Mouse (Mus musculus) liver, embryonic 16.5 days (tissue): ENCODE measurements around the gene Plet1. TPM values are rescaled to one million over a fixed set of nuclear protein-coding genes. Genes with fewer than 3 reads are reported as not detected.
A peak's percentile ranks its signal among the peaks of the same experiment; 100 is the strongest.

Experiments used
- ATAC-seq: fragments of 200-750 bp; cut with Nextera tagmentation; 2 replicates; pipeline ENCODE4 v1.8.0; 2017; ENCODE audit warnings: low read depth, mild to moderate bottlenecking, moderate number of reproducible peaks, moderate library complexity
- H3K27ac ChIP-seq: fragments of 300-500 bp; sonication (generic); 2 replicates; pipeline ENCODE4 v1.5.1; 2014; ENCODE audit warnings: mild to moderate bottlenecking, low read length
- H3K27me3 ChIP-seq: fragments of 300-500 bp; sonication (generic); 2 replicates; pipeline ENCODE4 v1.6.1; 2014; ENCODE audit warnings: low read depth, low read length, mixed read lengths; ENCODE audit not compliant: control insufficient read depth, insufficient read depth
- H3K36me3 ChIP-seq: fragments of 300-500 bp; sonication (generic); 2 replicates; pipeline ENCODE4 v1.6.1; 2014; ENCODE audit warnings: mild to moderate bottlenecking; ENCODE audit not compliant: control insufficient read depth, insufficient read depth
- H3K4me1 ChIP-seq: fragments of 300-500 bp; sonication (generic); 2 replicates; pipeline ENCODE4 v1.6.1; 2014; ENCODE audit warnings: low read depth, low read length, mixed read lengths; ENCODE audit not compliant: control insufficient read depth
- H3K4me2 ChIP-seq: fragments of 300-500 bp; sonication (generic); 2 replicates; pipeline ENCODE4 v1.6.1; 2014; ENCODE audit warnings: low read depth, low read length, mixed read lengths
- H3K4me3 ChIP-seq: fragments of 300-500 bp; sonication (generic); 2 replicates; pipeline ENCODE4 v1.5.1; 2014; ENCODE audit warnings: low read depth, mild to moderate bottlenecking, low read length
- H3K9ac ChIP-seq: fragments of 300-500 bp; sonication (generic); 2 replicates; pipeline ENCODE4 v1.6.1; 2014; ENCODE audit warnings: low read depth, low read length
- H3K9me3 ChIP-seq: fragments of 300-500 bp; sonication (generic); replicated peaks from 2 replicates; pipeline ENCODE4 v1.6.1; 2016; ENCODE audit warnings: low read length; ENCODE audit not compliant: control insufficient read depth
- WGBS: fragments of 180-500 bp; shearing (Covaris S2); extraction: QIAGEN DNeasy Blood & Tissue Kit; methylation state at CpG from one replicate; pipeline ENCODE4 v1.1.7; 2014; ENCODE audit not compliant: insufficient replicate concordance; 5-methylcytosine and 5-hydroxymethylcytosine counted together
- polyA plus RNA-seq: library from polyadenylated mRNA; unstranded; fragments of >200 nt; fragmentation: Nextera tagmentation; extraction: Ambion mirVana; gene quantifications from 2 replicates; pipeline ENCODE4 v1.2.1, GENCODE M21; 2015

Plet1 gene
- polyA plus RNA-seq, 1 experiment from 2014 or later: 0.51 TPM

DNA sequence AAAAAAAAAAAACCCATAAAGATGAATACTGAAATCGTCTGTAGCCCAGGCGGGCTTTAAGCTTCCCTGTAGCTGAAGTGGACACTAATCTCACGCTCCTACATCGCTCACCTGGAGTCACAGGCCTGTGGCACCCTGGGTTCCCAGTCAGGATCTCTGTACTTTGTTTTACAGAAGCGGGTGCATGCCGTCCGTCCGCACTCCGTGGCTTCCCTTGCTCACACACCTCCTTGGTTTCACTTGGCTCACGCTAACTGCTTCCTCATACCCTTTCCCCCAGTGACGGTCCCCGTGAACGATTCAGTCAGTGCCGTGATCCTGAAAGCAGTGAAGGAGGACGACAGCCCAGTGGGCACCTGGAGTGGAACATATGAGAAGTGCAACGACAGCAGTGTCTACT is 4.5 kb downstream of the Plet1 start:
- Histone ChIP-seq H3K9ac (no peak overlapping the region), H3K4me3 (no peak overlapping the region), H3K27ac (no peak overlapping the region), H3K36me3 (no peaks in the 10 kb centered on the region), H3K4me1 (peaks cover 5% of the 10 kb centered on the region), H3K9me3 (no peaks in the 10 kb centered on the region), H3K27me3 (no peaks in the 10 kb centered on the region), H3K4me2 (peak overlapping the region; percentile 33; the same call in 1 of the 2 replicates)
- no peak for ATAC-seq
- 55% methylated on average over 16 of the region's 16 CpGs for WGBS

DNA sequence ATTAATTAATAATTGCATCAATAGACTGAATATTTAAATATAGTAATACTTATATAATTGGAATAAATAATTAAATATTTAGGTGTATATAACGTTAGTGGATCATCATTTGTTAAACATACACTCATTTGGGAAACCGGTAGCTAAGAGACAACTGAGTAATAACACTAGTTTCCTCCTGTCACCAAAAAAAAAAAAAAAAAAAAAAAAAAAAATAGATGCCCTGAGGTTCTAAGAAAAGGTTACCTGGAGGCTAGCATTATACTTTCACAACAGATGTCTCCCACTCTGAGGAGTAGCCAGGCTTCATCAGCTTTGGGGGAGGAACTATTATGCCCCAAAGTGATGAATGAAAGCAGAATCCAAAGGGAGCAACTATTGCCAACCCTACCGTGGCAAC is 5.5 kb downstream of the Plet1 start:
- H3K4me3 ChIP-seq: no peak overlapping the region
- H3K27ac ChIP-seq: no peak overlapping the region
- no peaks in the 10 kb centered on the region for H3K36me3 ChIP-seq
- no peak overlapping the region for H3K9ac ChIP-seq
- no peaks in the 10 kb centered on the region for H3K9me3 ChIP-seq
- H3K4me1 ChIP-seq: peaks cover 5% of the 10 kb centered on the region
- no peaks in the 10 kb centered on the region for H3K27me3 ChIP-seq
- 61% methylated on average over 3 of the region's 3 CpGs for WGBS
- ATAC-seq: no peak
- no peak overlapping the region for H3K4me2 ChIP-seq

DNA sequence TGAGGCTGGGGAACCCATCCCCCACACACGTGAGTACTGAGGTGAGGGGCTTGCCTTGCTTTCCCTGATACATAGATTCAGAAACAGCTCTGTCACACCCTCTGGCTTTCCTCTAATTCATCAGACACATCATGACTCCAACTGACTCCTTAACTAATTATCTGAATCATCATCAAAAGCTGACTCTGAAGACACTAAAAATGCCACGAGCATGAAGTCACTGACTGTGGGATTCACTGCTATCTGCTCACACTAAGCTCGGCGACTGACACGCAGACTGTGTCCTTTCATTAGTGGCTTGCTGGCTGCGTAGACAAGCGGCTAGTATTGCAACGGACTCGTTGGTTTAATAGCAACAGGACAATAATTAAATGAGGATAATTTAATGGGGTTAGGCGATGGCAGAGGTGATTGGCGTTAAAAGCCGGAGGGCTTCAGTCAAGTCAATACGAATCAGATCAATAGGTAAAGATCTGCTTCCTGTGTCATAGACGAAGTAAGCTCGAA is 6.2 kb downstream of the Plet1 start:
- Histone ChIP-seq H3K27ac (no peak overlapping the region), H3K9me3 (no peaks in the 10 kb centered on the region), H3K4me2 (peak overlapping the region; percentile 55), H3K27me3 (no peaks in the 10 kb centered on the region), H3K36me3 (no peaks in the 10 kb centered on the region), H3K4me1 (peaks cover 5% of the 10 kb centered on the region), H3K4me3 (peak overlapping the region; percentile 49), H3K9ac (no peak overlapping the region)
- ATAC-seq: no peak
- WGBS: 48% methylated on average over 15 of the region's 15 CpGs

DNA sequence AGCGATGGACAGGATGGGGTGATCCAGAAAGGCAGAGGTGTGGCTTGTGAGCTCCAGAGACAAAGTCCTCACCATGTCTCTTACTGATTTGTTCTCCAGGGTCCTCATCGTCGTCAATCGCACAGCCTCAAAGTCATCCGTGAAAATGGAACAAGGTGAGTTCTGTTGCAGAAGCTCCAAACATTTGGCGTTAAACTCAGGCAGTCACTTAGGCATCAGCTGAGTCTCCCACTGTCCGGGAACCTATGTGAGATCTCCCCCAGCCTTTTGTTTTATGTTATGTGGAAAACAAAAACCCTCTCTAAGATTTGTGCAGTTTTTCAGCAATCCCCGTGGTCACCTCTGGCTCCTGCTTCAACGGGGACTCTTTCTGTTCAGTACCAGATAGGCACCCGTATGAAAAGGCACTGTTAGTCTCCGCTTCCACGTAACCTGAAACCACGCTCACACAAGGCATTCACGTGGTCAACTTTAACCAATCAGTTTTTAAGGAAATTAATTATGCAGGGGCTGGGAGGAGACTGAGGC is 6.7 kb downstream of the Plet1 start:
- no peak overlapping the region for H3K27ac ChIP-seq
- H3K4me2 ChIP-seq: peak overlapping the region; percentile 55
- H3K4me3 ChIP-seq: peak overlapping the region; percentile 49
- H3K4me1 ChIP-seq: peaks cover 2% of the 10 kb centered on the region; the same call in 1 of the 2 replicates
- ATAC-seq: peak; percentile 77
- WGBS: 18% methylated on average over 14 of the region's 14 CpGs
- no peaks in the 10 kb centered on the region for H3K27me3 ChIP-seq
- peak overlapping the region; percentile 3; the same call in 1 of the 2 replicates for H3K9ac ChIP-seq
- no peaks in the 10 kb centered on the region for H3K36me3 ChIP-seq
- H3K9me3 ChIP-seq: no peaks in the 10 kb centered on the region

DNA sequence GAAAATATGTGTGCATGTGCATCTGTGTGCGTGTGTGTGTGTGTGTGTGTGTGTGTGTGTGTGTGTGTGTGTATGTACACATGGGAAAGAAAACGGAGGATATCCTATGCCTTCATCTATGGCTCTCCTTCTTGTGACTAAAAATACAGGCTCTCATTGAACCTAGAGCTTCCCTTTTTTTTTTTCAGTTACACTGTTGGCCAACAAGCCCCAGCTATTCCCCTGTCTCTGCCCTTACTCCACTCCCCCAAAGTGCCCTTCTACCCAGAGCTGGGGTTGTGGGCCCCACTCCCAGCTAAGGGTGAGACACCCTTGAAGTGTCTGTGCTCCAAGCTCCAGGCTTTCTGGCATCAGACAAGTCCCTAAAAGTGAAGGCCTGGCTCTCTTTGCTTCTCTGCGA is 8.6 kb downstream of the Plet1 start:
- no peaks in the 10 kb centered on the region; the same call in 1 of the 2 replicates for H3K4me1 ChIP-seq
- no peak for ATAC-seq
- H3K9me3 ChIP-seq: no peaks in the 10 kb centered on the region
- H3K36me3 ChIP-seq: no peaks in the 10 kb centered on the region
- no peaks in the 10 kb centered on the region for H3K27me3 ChIP-seq
- no peak overlapping the region for H3K27ac ChIP-seq
- H3K4me3 ChIP-seq: no peak overlapping the region
- no peak overlapping the region for H3K4me2 ChIP-seq
- no peak overlapping the region for H3K9ac ChIP-seq
- 56% methylated on average over 3 of the region's 3 CpGs for WGBS

DNA sequence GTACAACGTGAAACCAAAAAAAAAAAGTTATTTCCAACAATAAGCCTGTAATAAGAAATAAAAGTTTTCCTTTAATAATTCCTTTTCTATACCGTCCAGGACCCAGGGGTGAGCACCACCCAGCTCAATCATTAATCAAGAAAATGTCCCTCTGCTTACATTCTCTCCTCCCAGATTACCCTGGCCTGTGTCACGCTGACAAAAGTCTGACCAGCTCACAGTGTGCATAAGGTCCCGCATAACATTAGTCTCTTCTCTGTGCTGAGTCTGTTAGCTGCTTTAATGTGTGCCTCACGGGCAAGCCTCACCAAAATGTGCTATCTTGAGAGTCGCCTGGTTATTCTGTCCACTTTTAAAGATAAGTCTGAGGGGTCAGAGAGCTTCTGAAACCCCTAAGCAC is 11.1 kb downstream of the Plet1 start:
- H3K4me3 ChIP-seq: no peak overlapping the region
- no peaks in the 10 kb centered on the region for H3K27me3 ChIP-seq
- peak overlapping the region; percentile 23; the same call in 1 of the 2 replicates for H3K27ac ChIP-seq
- WGBS: 42% methylated on average over 6 of the region's 6 CpGs
- peak; percentile 46; the same call in 1 of the 2 replicates for ATAC-seq
- H3K9ac ChIP-seq: no peak overlapping the region
- no peak overlapping the region for H3K4me2 ChIP-seq
- H3K9me3 ChIP-seq: no peaks in the 10 kb centered on the region
- no peaks in the 10 kb centered on the region for H3K36me3 ChIP-seq
- H3K4me1 ChIP-seq: no peaks in the 10 kb centered on the region; the same call in 1 of the 2 replicates

DNA sequence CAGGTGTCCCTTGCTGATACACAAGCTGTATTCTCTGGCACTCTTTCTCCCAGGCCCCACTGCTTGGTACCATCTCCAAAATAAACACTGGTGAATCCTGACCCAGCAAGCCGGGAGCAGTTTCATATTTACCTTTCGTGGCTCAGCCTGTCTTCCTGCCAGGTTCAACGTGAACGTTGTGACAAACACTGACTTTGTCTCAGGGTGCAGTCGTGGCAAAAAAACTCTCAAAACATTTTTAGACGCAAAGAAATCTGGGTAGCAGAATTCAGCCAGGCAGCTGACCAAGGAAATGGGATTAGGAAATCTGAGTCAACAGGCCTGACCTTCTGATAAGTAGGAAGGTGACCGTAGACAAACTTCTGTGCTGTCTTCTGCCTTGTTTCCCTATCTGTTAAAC is 13.2 kb downstream of the Plet1 start:
- H3K4me3 ChIP-seq: no peak overlapping the region

DNA sequence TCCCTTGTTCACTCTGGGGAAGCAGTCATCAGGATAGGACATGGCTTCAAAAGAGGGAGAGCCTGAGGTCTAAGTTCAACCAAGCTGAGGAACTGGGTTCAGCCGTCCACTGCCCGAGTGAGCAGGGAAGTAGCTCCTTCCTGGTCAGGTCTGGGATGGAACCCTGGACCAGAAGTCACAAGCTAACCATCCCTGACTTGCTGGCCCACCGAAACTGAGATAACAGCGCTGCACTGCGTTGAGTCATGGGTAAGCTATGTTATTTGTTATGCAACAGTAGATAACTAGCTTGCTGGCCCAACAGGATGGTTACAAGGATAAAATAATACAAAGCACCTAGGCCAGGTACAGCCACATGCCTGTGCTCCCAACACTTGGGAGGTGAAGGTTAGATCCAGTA is 21.1 kb downstream of the Plet1 start:
- H3K9me3 ChIP-seq: no peaks in the 10 kb centered on the region
- no peaks in the 10 kb centered on the region for H3K4me1 ChIP-seq
- H3K4me2 ChIP-seq: no peak overlapping the region
- H3K27ac ChIP-seq: no peak overlapping the region
- WGBS: 46% methylated on average over 5 of the region's 5 CpGs
- no peak overlapping the region for H3K4me3 ChIP-seq
- H3K27me3 ChIP-seq: no peaks in the 10 kb centered on the region
- no peaks in the 10 kb centered on the region for H3K36me3 ChIP-seq
- ATAC-seq: no peak
- no peak overlapping the region for H3K9ac ChIP-seq

More for the DNA sequence above, 13.2 kb downstream of the Plet1 start:
- peak; percentile 65 for ATAC-seq
- Histone ChIP-seq H3K27me3 (no peaks in the 10 kb centered on the region), H3K9me3 (no peaks in the 10 kb centered on the region), H3K4me2 (no peak overlapping the region), H3K4me1 (no peaks in the 10 kb centered on the region; the same call in 1 of the 2 replicates), H3K27ac (no peak overlapping the region), H3K9ac (no peak overlapping the region), H3K36me3 (no peaks in the 10 kb centered on the region)
- 31% methylated on average over 7 of the region's 7 CpGs for WGBS

DNA sequence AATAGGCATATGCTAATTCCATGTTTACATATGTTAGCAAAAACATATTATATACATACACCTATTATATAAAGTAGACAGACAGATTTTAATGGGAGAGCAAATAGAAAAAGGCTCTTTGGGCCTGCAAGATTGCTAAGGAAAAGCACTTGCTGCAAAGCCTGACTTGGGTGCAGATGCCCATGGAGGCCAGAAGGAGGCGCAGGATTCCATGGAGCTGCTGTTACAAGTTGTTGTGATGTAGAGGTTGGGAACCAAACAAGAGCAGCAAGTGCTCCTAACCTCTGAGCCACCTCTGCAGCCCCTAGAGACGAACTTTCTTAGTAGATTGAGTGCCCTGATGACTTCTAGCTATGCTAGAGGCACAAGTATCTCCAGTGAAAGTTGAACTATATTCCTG is 24.5 kb downstream of the Plet1 start:
- Histone ChIP-seq H3K9ac (no peak overlapping the region), H3K9me3 (no peaks in the 10 kb centered on the region), H3K27me3 (no peaks in the 10 kb centered on the region), H3K4me2 (no peak overlapping the region), H3K4me1 (no peaks in the 10 kb centered on the region), H3K27ac (no peak overlapping the region), H3K36me3 (no peaks in the 10 kb centered on the region; the same call in none of the 2 replicates), H3K4me3 (no peak overlapping the region)
- no peak for ATAC-seq
- 29% methylated on average over 2 of the region's 2 CpGs for WGBS
